Mouse (Mus musculus): ENCODE data around the gene Tmem125. TPM values are rescaled to one million over a fixed set of nuclear protein-coding genes. Genes with fewer than 3 reads are reported as not detected.
"Not testable (repeated sequence)": the region's sequence is repeated elsewhere in the genome, so short reads cannot be mapped to it uniquely, and the experiment has no call there.

Tmem125 gene
- polyA plus RNA-seq, 1 experiment from 2014 or later = not detected

- no peaks in the 10 kb centered on the region for H3K9me3 ChIP-seq (replicated peaks; ENCODE audit: control insufficient read depth, low read length)
- no peak overlapping the region for H3K27ac ChIP-seq (ENCODE audit: low read depth, low read length)
- WGBS = 4% methylated on average over 6 of the region's 6 CpGs
- no peak overlapping the region for H3K4me2 ChIP-seq (ENCODE audit: low read length)
- H3K4me3 ChIP-seq (ENCODE audit: low read depth, low read length) = no peak overlapping the region
- no peaks in the 10 kb centered on the region for H3K36me3 ChIP-seq (ENCODE audit: control insufficient read depth, insufficient read depth, low read length)
- 0 out of 2 replicates have a peak, but pooled peaks cover 3% of the 10 kb centered on the region for H3K4me1 ChIP-seq (ENCODE audit: control insufficient read depth, insufficient read depth, low read length)
- H3K9ac ChIP-seq (ENCODE audit: low read length) = no peak overlapping the region
- DNase-seq (ENCODE audit: low spot score) = peak; percentile 19
- no peak for ATAC-seq
- H3K27me3 ChIP-seq (replicated peaks; ENCODE audit: control insufficient read depth, insufficient read depth, low read length) = no peaks in the 10 kb centered on the region
Measured at GRCm38 (mm10) chr4:118509050-118509449, 34.8 kb downstream of the Tmem125 start.

- not testable (repeated sequence) for H3K4me1 ChIP-seq (ENCODE audit: control insufficient read depth, insufficient read depth, low read length); H3K4me2 ChIP-seq (ENCODE audit: low read length); H3K9ac ChIP-seq (ENCODE audit: low read length); H3K27me3 ChIP-seq (replicated peaks; ENCODE audit: control insufficient read depth, insufficient read depth, low read length); H3K9me3 ChIP-seq (replicated peaks; ENCODE audit: control insufficient read depth, low read length); H3K4me3 ChIP-seq (ENCODE audit: low read depth, low read length); ATAC-seq; H3K36me3 ChIP-seq (ENCODE audit: control insufficient read depth, insufficient read depth, low read length); DNase-seq (ENCODE audit: low spot score); H3K27ac ChIP-seq (ENCODE audit: low read depth, low read length)
- 87% methylated on average over 1 of the region's 1 CpGs for WGBS
Measured at GRCm38 (mm10) chr4:118507171-118507570, 36.7 kb downstream of the Tmem125 start.

GRCm38 (mm10) chr4:118505551-118505950 is 38.3 kb downstream of the Tmem125 start:
- Histone ChIP-seq H3K27me3 (replicated peaks; ENCODE audit: control insufficient read depth, insufficient read depth, low read length) (no peaks in the 10 kb centered on the region), H3K27ac (ENCODE audit: low read depth, low read length) (no peak overlapping the region), H3K9me3 (replicated peaks; ENCODE audit: control insufficient read depth, low read length) (no peaks in the 10 kb centered on the region), H3K9ac (ENCODE audit: low read length) (no peak overlapping the region), H3K4me2 (ENCODE audit: low read length) (no peak overlapping the region), H3K4me3 (ENCODE audit: low read depth, low read length) (no peak overlapping the region), H3K36me3 (ENCODE audit: control insufficient read depth, insufficient read depth, low read length) (no peaks in the 10 kb centered on the region), H3K4me1 (ENCODE audit: control insufficient read depth, insufficient read depth, low read length) (no peaks in the 10 kb centered on the region)
- no peak for DNase-seq (ENCODE audit: low spot score)
- 78% methylated on average over 3 of the region's 3 CpGs for WGBS
- no peak for ATAC-seq

GRCm38 (mm10) chr4:118500792-118501191 is 43.1 kb downstream of the Tmem125 start:
- H3K27me3 ChIP-seq (replicated peaks; ENCODE audit: control insufficient read depth, insufficient read depth, low read length) = no peaks in the 10 kb centered on the region
- no peak for ATAC-seq
- H3K9ac ChIP-seq (ENCODE audit: low read length) = no peak overlapping the region
- WGBS = 63% methylated on average over 9 of the region's 9 CpGs
- H3K27ac ChIP-seq (ENCODE audit: low read depth, low read length) = no peak overlapping the region
- H3K36me3 ChIP-seq (ENCODE audit: control insufficient read depth, insufficient read depth, low read length) = no peaks in the 10 kb centered on the region
- H3K4me3 ChIP-seq (ENCODE audit: low read depth, low read length) = no peak overlapping the region
- H3K9me3 ChIP-seq (replicated peaks; ENCODE audit: control insufficient read depth, low read length) = no peaks in the 10 kb centered on the region
- DNase-seq (ENCODE audit: low spot score) = no peak
- no peaks in the 10 kb centered on the region for H3K4me1 ChIP-seq (ENCODE audit: control insufficient read depth, insufficient read depth, low read length)
- no peak overlapping the region for H3K4me2 ChIP-seq (ENCODE audit: low read length)

- no peaks in the 10 kb centered on the region for H3K4me1 ChIP-seq (ENCODE audit: control insufficient read depth, insufficient read depth, low read length)
- WGBS = 55% methylated on average over 6 of the region's 6 CpGs
- no peak overlapping the region for H3K9ac ChIP-seq (ENCODE audit: low read length)
- no peak overlapping the region for H3K4me3 ChIP-seq (ENCODE audit: low read depth, low read length)
- H3K27ac ChIP-seq (ENCODE audit: low read depth, low read length) = no peak overlapping the region
- DNase-seq (ENCODE audit: low spot score) (no peak), ATAC-seq (no peak)
- H3K27me3 ChIP-seq (replicated peaks; ENCODE audit: control insufficient read depth, insufficient read depth, low read length) = no peaks in the 10 kb centered on the region
- no peak overlapping the region for H3K4me2 ChIP-seq (ENCODE audit: low read length)
- no peaks in the 10 kb centered on the region for H3K9me3 ChIP-seq (replicated peaks; ENCODE audit: control insufficient read depth, low read length)
- H3K36me3 ChIP-seq (ENCODE audit: control insufficient read depth, insufficient read depth, low read length) = no peaks in the 10 kb centered on the region
Measured at GRCm38 (mm10) chr4:118500171-118500724, 43.6 kb downstream of the Tmem125 start.

Other genes starting within 250 kb of the Tmem125 start
- gene Szt2, start 134.8 kb downstream of the Tmem125 start, polyA plus RNA-seq (2014; fragmentation: Nextera tagmentation; extraction: Ambion mirVana) = 8.0 and 10.0 TPM in 2 replicates
- 119 TPM in 2 replicates for gene Med8, start 134.7 kb downstream of the Tmem125 start, polyA plus RNA-seq (2014; fragmentation: Nextera tagmentation; extraction: Ambion mirVana)
- 26.1 and 28.9 TPM in 2 replicates for gene Elovl1, start 116.0 kb downstream of the Tmem125 start, polyA plus RNA-seq (2014; fragmentation: Nextera tagmentation; extraction: Ambion mirVana)
- 116 and 151 TPM in 2 replicates for gene Cdc20, start 106.7 kb downstream of the Tmem125 start, polyA plus RNA-seq (2014; fragmentation: Nextera tagmentation; extraction: Ambion mirVana)
- 0.18 and 0.22 TPM in 2 replicates for gene Mpl, start 86.5 kb downstream of the Tmem125 start, polyA plus RNA-seq (2014; fragmentation: Nextera tagmentation; extraction: Ambion mirVana)
- gene Tie1, start 54.0 kb downstream of the Tmem125 start, polyA plus RNA-seq (2014; fragmentation: Nextera tagmentation; extraction: Ambion mirVana) = 10.8 and 12.4 TPM in 2 replicates
- gene 2610528J11Rik, start 17.0 kb downstream of the Tmem125 start, polyA plus RNA-seq (2014; fragmentation: Nextera tagmentation; extraction: Ambion mirVana) = not detected in 2 replicates
- 0.81 and 0.91 TPM in 2 replicates for gene Cfap57, start 76.7 kb upstream of the Tmem125 start, polyA plus RNA-seq (2014; fragmentation: Nextera tagmentation; extraction: Ambion mirVana)
- gene Ebna1bp2, start 76.8 kb upstream of the Tmem125 start, polyA plus RNA-seq (2014; fragmentation: Nextera tagmentation; extraction: Ambion mirVana) = 167 and 176 TPM in 2 replicates
- gene Olfr62, start 114.9 kb upstream of the Tmem125 start, polyA plus RNA-seq (2014; fragmentation: Nextera tagmentation; extraction: Ambion mirVana) = not detected in 2 replicates
- not detected in 2 replicates for gene Olfr1342, start 148.7 kb upstream of the Tmem125 start, polyA plus RNA-seq (2014; fragmentation: Nextera tagmentation; extraction: Ambion mirVana)
- not detected in 2 replicates for gene Olfr1341, start 159.5 kb upstream of the Tmem125 start, polyA plus RNA-seq (2014; fragmentation: Nextera tagmentation; extraction: Ambion mirVana)
- gene Olfr1340, start 176.1 kb upstream of the Tmem125 start, polyA plus RNA-seq (2014; fragmentation: Nextera tagmentation; extraction: Ambion mirVana) = not detected in 2 replicates
- not detected in 2 replicates for gene Olfr1339, start 188.1 kb upstream of the Tmem125 start, polyA plus RNA-seq (2014; fragmentation: Nextera tagmentation; extraction: Ambion mirVana)
- not detected in 2 replicates for gene Olfr1338, start 214.7 kb upstream of the Tmem125 start, polyA plus RNA-seq (2014; fragmentation: Nextera tagmentation; extraction: Ambion mirVana)
- not detected in 2 replicates for gene Olfr1337, start 238.5 kb upstream of the Tmem125 start, polyA plus RNA-seq (2014; fragmentation: Nextera tagmentation; extraction: Ambion mirVana)

All from forebrain, embryonic 14.5 days (tissue).